Comparison of ENCODE assay signal across 8 mouse cellular contexts in genomic region chr5:130079202-130080050, GRCm38 (mm10). TPM values are rescaled to one million over a fixed set of nuclear protein-coding genes. Genes with fewer than 3 reads are reported as not detected.
DNase-seq lines count a peak whose midpoint lies in the region; ATAC-seq and TF ChIP-seq lines count a peak whose summit lies in the region.

No protein-coding gene starts in this region.

- ATAC-seq in forebrain, embryonic 12.5 days (ENCODE audit: low FRiP score): peak; percentile 99
- peak; percentile 96 for ATAC-seq in heart, postnatal 0 days (ENCODE audit: insufficient read depth, low read depth)
- ATAC-seq in liver, embryonic 14.5 days (ENCODE audit: insufficient read depth): peak; percentile 93
- peak; percentile 95 for ATAC-seq in stomach, embryonic 15.5 days (ENCODE audit: insufficient read depth, low FRiP score, low read depth)

- H3K9ac ChIP-seq in forebrain, embryonic 12.5 days: peak overlapping the region; percentile 85
- peak overlapping the region; percentile 50 for H3K9ac ChIP-seq in heart, postnatal 0 days (replicated peaks; ENCODE audit: low read depth, low read length)
- peak overlapping the region; percentile 86 for H3K9ac ChIP-seq in liver, embryonic 14.5 days (replicated peaks)
- peak overlapping the region; percentile 62 for H3K9ac ChIP-seq in stomach, embryonic 15.5 days

- H3K4me2 ChIP-seq in forebrain, embryonic 12.5 days: peak overlapping the region; percentile 68
- H3K4me2 ChIP-seq in heart, postnatal 0 days (ENCODE audit: low read depth, low read length): peak overlapping the region; percentile 86
- peak overlapping the region; percentile 98 for H3K4me2 ChIP-seq in liver, embryonic 14.5 days (ENCODE audit: low read depth)
- H3K4me2 ChIP-seq in stomach, embryonic 15.5 days: peak overlapping the region; percentile 79

- 1% methylated on average over 69 of the region's 86 CpGs for WGBS in forebrain, embryonic 12.5 days
- 1% methylated on average over 66 of the region's 86 CpGs for WGBS in heart, postnatal 0 days
- 2% methylated on average over 68 of the region's 86 CpGs for WGBS in liver, embryonic 14.5 days (ENCODE audit: insufficient replicate concordance)
- 1% methylated on average over 84 of the region's 86 CpGs for WGBS in stomach, embryonic 15.5 days

- H3K36me3 ChIP-seq in forebrain, embryonic 12.5 days (replicated peaks): peaks cover 11% of the 10 kb centered on the region
- no peaks in the 10 kb centered on the region for H3K36me3 ChIP-seq in heart, postnatal 0 days (replicated peaks; ENCODE audit: control insufficient read depth, insufficient read depth, low read length)
- H3K36me3 ChIP-seq in liver, embryonic 14.5 days (replicated peaks; ENCODE audit: control insufficient read depth, insufficient read depth, low read depth): peaks cover 3% of the 10 kb centered on the region
- H3K36me3 ChIP-seq in stomach, embryonic 15.5 days: no peaks in the 10 kb centered on the region

- H3K9me3 ChIP-seq in forebrain, embryonic 12.5 days: no peaks in the 10 kb centered on the region
- no peaks in the 10 kb centered on the region for H3K9me3 ChIP-seq in heart, postnatal 0 days (replicated peaks; ENCODE audit: control insufficient read depth, low read length)
- peaks cover 4% of the 10 kb centered on the region; the same call in 1 of the 2 replicates for H3K9me3 ChIP-seq in liver, embryonic 14.5 days (ENCODE audit: control insufficient read depth, low read length)
- H3K9me3 ChIP-seq in stomach, embryonic 15.5 days: no peaks in the 10 kb centered on the region

- peaks cover 9% of the 10 kb centered on the region; the same call in 1 of the 2 replicates for H3K4me1 ChIP-seq in forebrain, embryonic 12.5 days
- peaks cover 6% of the 10 kb centered on the region; the same call in 1 of the 2 replicates for H3K4me1 ChIP-seq in heart, postnatal 0 days (ENCODE audit: control insufficient read depth, insufficient read depth)
- H3K4me1 ChIP-seq in liver, embryonic 14.5 days (replicated peaks; ENCODE audit: control insufficient read depth in 2 of 2, insufficient read depth in 2 of 2, low read length in 1 of 2): peaks cover 2 to 15% of the 10 kb centered on the region in 2 experiments; a peak in 3 of 4 replicates
- H3K4me1 ChIP-seq in stomach, embryonic 15.5 days: 0 out of 2 replicates have a peak, but pooled peaks cover 13% of the 10 kb centered on the region

- peak; percentile 79 to 82 for DNase-seq in CD8-positive naive resting alpha-beta T cell, adult 2 months (ENCODE audit: low read depth in 2 of 2, low spot score in 2 of 2)
- peak; percentile 80 for DNase-seq in c-Kit-positive CD71-positive TER-119-negative erythroid progenitor cells, embryonic 14.5 days (ENCODE audit: low read depth)
- DNase-seq in heart, postnatal 0 days (ENCODE audit: low spot score): peak; percentile 77
- peak; percentile 89 to 94 for DNase-seq in kidney, postnatal 36 days
- peak; percentile 78 for DNase-seq in liver, embryonic 14.5 days (ENCODE audit: low read depth in 3 of 3, low spot score in 3 of 3)
- peak; percentile 96 for DNase-seq in neural tube, embryonic 10.5 days (ENCODE audit: extremely low spot score, low spot score)

- no peaks in the 10 kb centered on the region for H3K27me3 ChIP-seq in forebrain, embryonic 12.5 days
- peaks cover 7% of the 10 kb centered on the region; the same call in 1 of the 2 replicates for H3K27me3 ChIP-seq in heart, postnatal 0 days (ENCODE audit: control insufficient read depth, insufficient read depth, low read length)
- H3K27me3 ChIP-seq in liver, embryonic 14.5 days (ENCODE audit: control insufficient read depth, insufficient read depth, low read length): no peaks in the 10 kb centered on the region
- no peaks in the 10 kb centered on the region for H3K27me3 ChIP-seq in stomach, embryonic 15.5 days (replicated peaks)

- peak overlapping the region; percentile 84 for H3K27ac ChIP-seq in forebrain, embryonic 12.5 days
- peak overlapping the region; percentile 49 for H3K27ac ChIP-seq in heart, postnatal 0 days (ENCODE audit: low read depth)
- H3K27ac ChIP-seq in liver, embryonic 14.5 days: no peak overlapping the region; the same call in 1 of the 2 replicates
- peak overlapping the region; percentile 70 for H3K27ac ChIP-seq in stomach, embryonic 15.5 days

- H3K4me3 ChIP-seq in forebrain, embryonic 12.5 days (replicated peaks): peak overlapping the region; percentile 78
- peak overlapping the region; percentile 66 for H3K4me3 ChIP-seq in heart, postnatal 0 days (ENCODE audit: low read depth, low read length)
- peak overlapping the region; percentile 79 to 81 for H3K4me3 ChIP-seq in liver, embryonic 14.5 days (ENCODE audit: insufficient read depth in 1 of 2, low read depth in 2 of 2, low read length in 2 of 2)
- peak overlapping the region; percentile 74 for H3K4me3 ChIP-seq in stomach, embryonic 15.5 days (replicated peaks)

- no peak for TF ChIP-seq EP300 in heart, postnatal 0 days (IDR thresholded peaks at IDR 0.05; ENCODE audit: low read depth)
- no peak for TF ChIP-seq EP300 in liver, embryonic 14.5 days (IDR thresholded peaks at IDR 0.05; ENCODE audit: low read depth)

- no peak for TF ChIP-seq CTCF in heart, postnatal 0 days (IDR thresholded peaks at IDR 0.05; ENCODE audit: low read depth)
- TF ChIP-seq CTCF in liver, embryonic 14.5 days (IDR thresholded peaks at IDR 0.05; ENCODE audit: low read depth): 0 out of 2 replicates have a peak, but pooled peaks have one; percentile 4

RNA-seq across cellular contexts. Expression of gene Tpst1, which starts 6.3 kb away (rescaled TPM):
- 55.1 and 56.5 TPM in 2 replicates for polyA plus RNA-seq in forebrain, embryonic 12.5 days (2016; fragmentation: Nextera tagmentation; extraction: Ambion mirVana)
- total RNA-seq in heart, postnatal 0 days (2014; rRNA removed; ENCODE audit: low replicate concordance): 12.2 and 20.7 TPM in 2 replicates
- polyA plus RNA-seq in heart, postnatal 0 days (2015; fragmentation: Nextera tagmentation; extraction: Ambion mirVana): 23.7 and 27.9 TPM in 2 replicates
- 8.4 and 10.0 TPM in 2 replicates for polyA plus RNA-seq in liver, embryonic 14.5 days (2012; rRNA removed)
- polyA plus RNA-seq in liver, embryonic 14.5 days (2014; fragmentation: Nextera tagmentation; extraction: Ambion mirVana): 22.3 and 22.8 TPM in 2 replicates
- polyA plus RNA-seq in stomach, embryonic 15.5 days (2015; fragmentation: Nextera tagmentation; extraction: Ambion mirVana): 70.1 and 77.3 TPM in 2 replicates

RNA-seq across cellular contexts. Expression of gene Crcp, which starts 50.3 kb away (rescaled TPM):
- 54.0 and 55.8 TPM in 2 replicates for polyA plus RNA-seq in forebrain, embryonic 12.5 days (2016; fragmentation: Nextera tagmentation; extraction: Ambion mirVana)
- total RNA-seq in heart, postnatal 0 days (2014; rRNA removed; ENCODE audit: low replicate concordance): 2.6 and 9.7 TPM in 2 replicates
- 20.8 and 23.1 TPM in 2 replicates for polyA plus RNA-seq in heart, postnatal 0 days (2015; fragmentation: Nextera tagmentation; extraction: Ambion mirVana)
- 8.6 and 15.8 TPM in 2 replicates for polyA plus RNA-seq in liver, embryonic 14.5 days (2012; rRNA removed)
- polyA plus RNA-seq in liver, embryonic 14.5 days (2014; fragmentation: Nextera tagmentation; extraction: Ambion mirVana): 14.7 and 16.1 TPM in 2 replicates
- 31.6 and 33.1 TPM in 2 replicates for polyA plus RNA-seq in stomach, embryonic 15.5 days (2015; fragmentation: Nextera tagmentation; extraction: Ambion mirVana)

RNA-seq across cellular contexts. Expression of gene Asl, which starts 50.4 kb away (rescaled TPM):
- polyA plus RNA-seq in forebrain, embryonic 12.5 days (2016; fragmentation: Nextera tagmentation; extraction: Ambion mirVana): 20.9 and 23.5 TPM in 2 replicates
- 9.7 and 21.1 TPM in 2 replicates for total RNA-seq in heart, postnatal 0 days (2014; rRNA removed; ENCODE audit: low replicate concordance)
- polyA plus RNA-seq in heart, postnatal 0 days (2015; fragmentation: Nextera tagmentation; extraction: Ambion mirVana): 15.9 and 16.6 TPM in 2 replicates
- 26.1 and 30.4 TPM in 2 replicates for polyA plus RNA-seq in liver, embryonic 14.5 days (2012; rRNA removed)
- 39.8 and 47.3 TPM in 2 replicates for polyA plus RNA-seq in liver, embryonic 14.5 days (2014; fragmentation: Nextera tagmentation; extraction: Ambion mirVana)
- 49.1 and 50.1 TPM in 2 replicates for polyA plus RNA-seq in stomach, embryonic 15.5 days (2015; fragmentation: Nextera tagmentation; extraction: Ambion mirVana)
